ENCODE assay signal across 8 mouse cellular contexts in genomic region chr5:119671124-119671801, GRCm38 (mm10). TPM values are rescaled to one million over a fixed set of nuclear protein-coding genes. Genes with fewer than 3 reads are reported as not detected.
DNase-seq lines count a peak whose midpoint lies in the region; ATAC-seq and TF ChIP-seq lines count a peak whose summit lies in the region.

No protein-coding gene starts in this region.

- peak overlapping the region; percentile 66 for H3K9ac ChIP-seq in heart, postnatal 0 days (replicated peaks; ENCODE audit: low read depth, low read length)
- 0 out of 2 replicates have a peak overlapping the region, but pooled peaks have one; percentile 6 for H3K9ac ChIP-seq in liver, embryonic 14.5 days (replicated peaks)
- peak overlapping the region; percentile 67 for H3K9ac ChIP-seq in stomach, embryonic 14.5 days (replicated peaks; ENCODE audit: low read depth, low read length)

- no peak for ATAC-seq in heart, postnatal 0 days (ENCODE audit: insufficient read depth, low read depth)
- no peak for ATAC-seq in liver, embryonic 14.5 days (ENCODE audit: insufficient read depth)
- ATAC-seq in stomach, embryonic 14.5 days (ENCODE audit: insufficient number of reproducible peaks, insufficient read depth, low FRiP score, low read depth) = no peak

- no peak for TF ChIP-seq CTCF in kidney, adult 2 months (conservative IDR thresholded peaks at IDR 0.05; ENCODE audit: insufficient read depth, insufficient read length, low read depth, low read length)
- no peak for TF ChIP-seq CTCF in cortical plate, adult 2 months (IDR thresholded peaks at IDR 0.05; ENCODE audit: extremely low read depth, insufficient read depth, low read length)
- no peak for TF ChIP-seq CTCF in heart, postnatal 0 days (IDR thresholded peaks at IDR 0.05; ENCODE audit: low read depth)
- TF ChIP-seq CTCF in liver, embryonic 14.5 days (IDR thresholded peaks at IDR 0.05; ENCODE audit: low read depth) = no peak

- no peak for TF ChIP-seq POLR2A in kidney, adult 2 months (IDR thresholded peaks at IDR 0.05; ENCODE audit: low read depth, low read length)
- TF ChIP-seq POLR2A in cortical plate, adult 2 months (IDR thresholded peaks at IDR 0.05; ENCODE audit: extremely low read depth, insufficient read depth, low read length) = no peak

- no peaks in the 10 kb centered on the region for H3K36me3 ChIP-seq in kidney, adult 2 months (ENCODE audit: control insufficient read depth, insufficient read depth, low read length)
- H3K36me3 ChIP-seq in heart, postnatal 0 days (replicated peaks; ENCODE audit: control insufficient read depth, insufficient read depth, low read length) = no peaks in the 10 kb centered on the region
- no peaks in the 10 kb centered on the region for H3K36me3 ChIP-seq in liver, embryonic 14.5 days (replicated peaks; ENCODE audit: control insufficient read depth, insufficient read depth, low read depth)
- H3K36me3 ChIP-seq in stomach, embryonic 14.5 days (ENCODE audit: control insufficient read depth, insufficient read depth, low read length) = no peaks in the 10 kb centered on the region

- 2% methylated on average over 40 of the region's 40 CpGs for WGBS in kidney, adult 2 months
- WGBS in heart, postnatal 0 days = under 1% methylated on average over 40 of the region's 40 CpGs
- WGBS in liver, embryonic 14.5 days (ENCODE audit: insufficient replicate concordance) = 1% methylated on average over 40 of the region's 40 CpGs
- under 1% methylated on average over 40 of the region's 40 CpGs for WGBS in stomach, embryonic 14.5 days

- H3K27me3 ChIP-seq in kidney, adult 2 months (replicated peaks; ENCODE audit: control insufficient read depth, insufficient read depth, low read length) = peaks cover 3% of the 10 kb centered on the region; the same call in 1 of the 2 replicates
- peaks cover 81% of the 10 kb centered on the region for H3K27me3 ChIP-seq in heart, postnatal 0 days (ENCODE audit: control insufficient read depth, insufficient read depth, low read length)
- peaks cover 86% of the 10 kb centered on the region for H3K27me3 ChIP-seq in liver, embryonic 14.5 days (ENCODE audit: control insufficient read depth, insufficient read depth, low read length)
- peaks cover 25% of the 10 kb centered on the region for H3K27me3 ChIP-seq in stomach, embryonic 14.5 days (ENCODE audit: control insufficient read depth, insufficient read depth, low read length)

- no peaks in the 10 kb centered on the region for H3K4me1 ChIP-seq in kidney, adult 2 months (ENCODE audit: control insufficient read depth, insufficient read depth, low read length)
- H3K4me1 ChIP-seq in cortical plate, adult 2 months (ENCODE audit: control insufficient read depth, insufficient read depth, low read length) = no peaks in the 10 kb centered on the region
- H3K4me1 ChIP-seq in heart, postnatal 0 days (ENCODE audit: control insufficient read depth, insufficient read depth) = peaks cover 15% of the 10 kb centered on the region; the same call in 1 of the 2 replicates
- H3K4me1 ChIP-seq in liver, embryonic 14.5 days (replicated peaks; ENCODE audit: control insufficient read depth in 2 of 2, insufficient read depth in 2 of 2, low read length in 1 of 2) = 0 out of 4 replicates have a peak, but pooled peaks cover 0 to under 1% of the 10 kb centered on the region in 2 experiments
- peaks cover 21% of the 10 kb centered on the region; the same call in 1 of the 2 replicates for H3K4me1 ChIP-seq in stomach, embryonic 14.5 days (ENCODE audit: control insufficient read depth, insufficient read depth, low read length)

- H3K4me2 ChIP-seq in heart, postnatal 0 days (ENCODE audit: low read depth, low read length) = peak overlapping the region; percentile 69
- peak overlapping the region; percentile 53 for H3K4me2 ChIP-seq in liver, embryonic 14.5 days (ENCODE audit: low read depth)
- peak overlapping the region; percentile 82 for H3K4me2 ChIP-seq in stomach, embryonic 14.5 days (replicated peaks; ENCODE audit: low read depth, low read length)

- no peaks in the 10 kb centered on the region for H3K9me3 ChIP-seq in heart, postnatal 0 days (replicated peaks; ENCODE audit: control insufficient read depth, low read length)
- no peaks in the 10 kb centered on the region for H3K9me3 ChIP-seq in liver, embryonic 14.5 days (ENCODE audit: control insufficient read depth, low read length)
- H3K9me3 ChIP-seq in stomach, embryonic 14.5 days (ENCODE audit: control insufficient read depth, low read depth, low read length) = no peaks in the 10 kb centered on the region

- no peak for TF ChIP-seq EP300 in heart, postnatal 0 days (IDR thresholded peaks at IDR 0.05; ENCODE audit: low read depth)
- no peak for TF ChIP-seq EP300 in liver, embryonic 14.5 days (IDR thresholded peaks at IDR 0.05; ENCODE audit: low read depth)

- H3K27ac ChIP-seq in kidney, adult 2 months (ENCODE audit: insufficient read depth, low read depth, low read length) = peak overlapping the region; percentile 42
- peak overlapping the region; percentile 42; the same call in 1 of the 2 replicates for H3K27ac ChIP-seq in cortical plate, adult 2 months (ENCODE audit: insufficient read depth, low read length)
- peak overlapping the region; percentile 83 for H3K27ac ChIP-seq in heart, postnatal 0 days (ENCODE audit: low read depth)
- no peak overlapping the region for H3K27ac ChIP-seq in liver, embryonic 14.5 days
- peak overlapping the region; percentile 94 for H3K27ac ChIP-seq in stomach, embryonic 14.5 days (ENCODE audit: low read length)

- DNase-seq in kidney, adult 2 months = no peak
- no peak for DNase-seq in kidney, adult 9 months
- DNase-seq in heart, postnatal 0 days (ENCODE audit: low spot score) = no peak
- no peak for DNase-seq in liver, embryonic 14.5 days (ENCODE audit: low read depth in 3 of 3, low spot score in 3 of 3)
- DNase-seq in c-Kit-positive CD71-positive TER-119-positive erythroid progenitor cells, embryonic 14.5 days (ENCODE audit: low spot score) = no peak
- no peak for DNase-seq in right cerebral cortex, adult 2 months (ENCODE audit: low spot score in 2 of 2)

- peak overlapping the region; percentile 65 for H3K4me3 ChIP-seq in kidney, adult 2 months (ENCODE audit: insufficient read depth, low read depth, low read length)
- H3K4me3 ChIP-seq in cortical plate, adult 2 months (ENCODE audit: insufficient read depth, low read length) = peak overlapping the region; percentile 27
- H3K4me3 ChIP-seq in heart, postnatal 0 days (ENCODE audit: low read depth, low read length) = peak overlapping the region; percentile 55
- peak overlapping the region; percentile 50 to 56 for H3K4me3 ChIP-seq in liver, embryonic 14.5 days (ENCODE audit: insufficient read depth in 1 of 2, low read depth in 2 of 2, low read length in 2 of 2)
- peak overlapping the region; percentile 44 for H3K4me3 ChIP-seq in stomach, embryonic 14.5 days (ENCODE audit: low read depth, low read length)

RNA-seq across cellular contexts. Expression of gene Tbx3, which starts 0.8 kb away (rescaled TPM):
- 6.9 and 12.2 TPM in 2 replicates for polyA plus RNA-seq in kidney, adult 2 months (2012; rRNA removed)
- polyA plus RNA-seq in cortical plate, adult 2 months (2012; rRNA removed) = 1.8 and 1.9 TPM in 2 replicates
- 3.2 and 6.7 TPM in 2 replicates for total RNA-seq in heart, postnatal 0 days (2014; rRNA removed; ENCODE audit: low replicate concordance)
- 5.4 and 5.7 TPM in 2 replicates for polyA plus RNA-seq in heart, postnatal 0 days (2015; fragmentation: Nextera tagmentation; extraction: Ambion mirVana)
- 1.4 and 1.7 TPM in 2 replicates for polyA plus RNA-seq in liver, embryonic 14.5 days (2012; rRNA removed)
- polyA plus RNA-seq in liver, embryonic 14.5 days (2014; fragmentation: Nextera tagmentation; extraction: Ambion mirVana) = 2.0 and 2.4 TPM in 2 replicates
- 20.4 and 20.6 TPM in 2 replicates for polyA plus RNA-seq in stomach, embryonic 14.5 days (2014; fragmentation: Nextera tagmentation; extraction: Ambion mirVana)

Comparison
In these comparisons a context has a peak if more than half of its experiments do, and no peak if none do; other contexts are left out.
1. H3K9ac ChIP-seq: peak in every context shown above with its lines; median percentile 67 in stomach, embryonic 14.5 days; 66 in heart, postnatal 0 days; 6 in liver, embryonic 14.5 days.